Mouse (Mus musculus) heart, adult 2 months (tissue): ENCODE measurements at regions not wholly inside any gene's neighbourhood (a gene's known extent, or its start where the extent isn't known, plus 50 kb on each side); places are given as distances from the start of the nearest gene placed in this dataset.

Experiments
- CTCF ChIP-seq: fragments of 200-600 bp; IDR thresholded peaks from 2 replicates; pipeline ENCODE4 v1.8.1; 2022; ENCODE audit warnings: antibody characterized with exemption, mild to moderate bottlenecking, moderate library complexity
- POLR2A ChIP-seq: fragments of 200-500 bp; IDR thresholded peaks from 2 replicates; pipeline ENCODE4 v1.6.1; 2011; ENCODE audit warnings: mild to moderate bottlenecking, low read depth, low read length, control low read depth; ENCODE audit not compliant: insufficient read depth

DNA sequence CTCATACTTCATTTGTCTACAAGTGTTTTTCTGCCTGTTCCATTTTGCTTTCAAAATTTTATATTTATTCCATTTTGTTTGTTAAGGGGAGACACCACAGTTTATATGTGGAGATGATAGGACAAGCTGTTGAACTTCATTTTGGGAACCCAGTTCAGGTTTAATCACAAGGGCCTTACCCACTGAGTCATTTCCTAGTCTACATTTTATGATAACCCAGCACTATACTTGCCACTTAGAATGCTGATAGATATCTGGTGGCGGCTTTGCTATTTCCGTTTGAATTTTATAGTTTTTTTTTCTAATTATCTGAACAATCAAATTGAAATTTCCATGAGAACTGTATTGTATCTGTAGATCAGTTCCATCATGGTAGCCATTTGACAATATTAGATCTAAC is 869.5 kb upstream of the B3galt2 start:
- TF ChIP-seq CTCF (no peak), POLR2A (no peak)
